In genomic region chr9:65032269-65033108, GRCm38 (mm10) we compare ENCODE assay signal across 8 mouse cellular contexts. TPM values are rescaled to one million over a fixed set of nuclear protein-coding genes. Genes with fewer than 3 reads are reported as not detected.
DNase-seq lines count a peak whose midpoint lies in the region; ATAC-seq and TF ChIP-seq lines count a peak whose summit lies in the region.

Gene Dpp8, plus strand, starts transcription at chr9:65032414.

- H3K4me2 ChIP-seq in heart, embryonic 12.5 days = peak within 1 kb of the TSS; percentile 97
- H3K4me2 ChIP-seq in kidney, postnatal 0 days (ENCODE audit: low read length) = peak within 1 kb of the TSS; percentile 85
- peak within 1 kb of the TSS; percentile 83 for H3K4me2 ChIP-seq in liver, embryonic 11.5 days
- H3K4me2 ChIP-seq in stomach, embryonic 14.5 days (replicated peaks; ENCODE audit: low read depth, low read length) = peak within 1 kb of the TSS; percentile 73

- peak; percentile 68 for TF ChIP-seq POLR2A in brain, embryonic 14.5 days (IDR thresholded peaks at IDR 0.05; ENCODE audit: borderline replicate concordance, extremely low read depth, insufficient read depth, insufficient read length, poor library complexity, severe bottlenecking)

- peaks cover 5% of the 10 kb centered on the region for H3K36me3 ChIP-seq in C2C12 (ENCODE audit: control insufficient read depth, insufficient read depth)
- peaks cover 37% of the 10 kb centered on the region for H3K36me3 ChIP-seq in erythroblast, embryonic 14.5 days (ENCODE audit: control insufficient read depth)
- peaks cover 5% of the 10 kb centered on the region for H3K36me3 ChIP-seq in heart, embryonic 12.5 days
- 0 out of 2 replicates have a peak, but pooled peaks cover 3% of the 10 kb centered on the region for H3K36me3 ChIP-seq in kidney, postnatal 0 days (ENCODE audit: insufficient read depth, low read length)
- peaks cover 3% of the 10 kb centered on the region; the same call in 1 of the 2 replicates for H3K36me3 ChIP-seq in liver, embryonic 11.5 days (ENCODE audit: control insufficient read depth, insufficient read depth, low read length)
- peaks cover 5% of the 10 kb centered on the region for H3K36me3 ChIP-seq in stomach, embryonic 14.5 days (ENCODE audit: control insufficient read depth, insufficient read depth, low read length)

- H3K4me1 ChIP-seq in erythroblast, embryonic 14.5 days (ENCODE audit: control insufficient read depth) = peaks cover 37% of the 10 kb centered on the region
- H3K4me1 ChIP-seq in heart, embryonic 12.5 days (replicated peaks) = peaks cover 12% of the 10 kb centered on the region
- peaks cover 5% of the 10 kb centered on the region; the same call in 1 of the 2 replicates for H3K4me1 ChIP-seq in kidney, postnatal 0 days (replicated peaks; ENCODE audit: insufficient read depth, low read length)
- H3K4me1 ChIP-seq in liver, embryonic 11.5 days (replicated peaks; ENCODE audit: control insufficient read depth, insufficient read depth, low read length) = peaks cover 13% of the 10 kb centered on the region
- H3K4me1 ChIP-seq in stomach, embryonic 14.5 days (ENCODE audit: control insufficient read depth, insufficient read depth, low read length) = peaks cover 7% of the 10 kb centered on the region

- peak within 1 kb of the TSS; percentile 95 for H3K9ac ChIP-seq in heart, embryonic 12.5 days
- H3K9ac ChIP-seq in kidney, postnatal 0 days (ENCODE audit: low read depth, low read length) = peak within 1 kb of the TSS; percentile 88
- peak within 1 kb of the TSS; percentile 98 for H3K9ac ChIP-seq in liver, embryonic 11.5 days (ENCODE audit: low read depth, low read length)
- H3K9ac ChIP-seq in stomach, embryonic 14.5 days (replicated peaks; ENCODE audit: low read depth, low read length) = peak within 1 kb of the TSS; percentile 96

- peak; percentile 94 for TF ChIP-seq CTCF in C2C12 (IDR thresholded peaks at IDR 0.05; ENCODE audit: control insufficient read depth, insufficient read depth, insufficient read length)
- TF ChIP-seq CTCF in brain, embryonic 14.5 days (IDR thresholded peaks at IDR 0.05; ENCODE audit: borderline replicate concordance, extremely low read depth, insufficient read depth, insufficient read length) = peak; percentile 98
- TF ChIP-seq CTCF in kidney, postnatal 0 days (IDR thresholded peaks at IDR 0.05; ENCODE audit: low read depth) = peak; percentile 98

- peak; percentile 94 for ATAC-seq in heart, embryonic 12.5 days (ENCODE audit: insufficient number of reproducible peaks, low FRiP score)
- peak; percentile 92 for ATAC-seq in kidney, postnatal 0 days (replicated peaks; ENCODE audit: low FRiP score, low read depth)
- ATAC-seq in liver, embryonic 11.5 days (replicated peaks; ENCODE audit: low FRiP score) = peak; percentile 92
- peak; percentile 91 for ATAC-seq in stomach, embryonic 14.5 days (ENCODE audit: insufficient number of reproducible peaks, insufficient read depth, low FRiP score, low read depth)

- H3ac ChIP-seq in C2C12 (ENCODE audit: control insufficient read depth, insufficient read length, low read depth) = peak within 1 kb of the TSS; percentile 86

- peak within 1 kb of the TSS; percentile 66 for H3K4me3 ChIP-seq in C2C12 (ENCODE audit: insufficient read depth, poor library complexity, severe bottlenecking)
- peak within 1 kb of the TSS; percentile 98 for H3K4me3 ChIP-seq in erythroblast, embryonic 14.5 days (replicated peaks)
- H3K4me3 ChIP-seq in heart, embryonic 12.5 days = peak within 1 kb of the TSS; percentile 90
- peak within 1 kb of the TSS; percentile 79 for H3K4me3 ChIP-seq in kidney, postnatal 0 days (replicated peaks; ENCODE audit: low read depth, low read length)
- H3K4me3 ChIP-seq in liver, embryonic 11.5 days (ENCODE audit: low read depth, low read length) = peak within 1 kb of the TSS; percentile 93
- H3K4me3 ChIP-seq in stomach, embryonic 14.5 days (ENCODE audit: low read depth, low read length) = peak within 1 kb of the TSS; percentile 97

- H3K79me2 ChIP-seq in C2C12 (ENCODE audit: control insufficient read depth, insufficient read depth) = peaks cover 18% of the 10 kb centered on the region

- WGBS in heart, embryonic 12.5 days = under 1% methylated on average over 75 of the region's 85 CpGs
- under 1% methylated on average over 81 of the region's 85 CpGs for WGBS in kidney, postnatal 0 days
- under 1% methylated on average over 80 of the region's 85 CpGs for WGBS in liver, embryonic 11.5 days
- under 1% methylated on average over 78 of the region's 85 CpGs for WGBS in stomach, embryonic 14.5 days

- H3K27me3 ChIP-seq in C2C12 (ENCODE audit: control insufficient read depth, insufficient read depth, insufficient read length) = peaks cover 3% of the 10 kb centered on the region
- no peaks in the 10 kb centered on the region for H3K27me3 ChIP-seq in erythroblast, embryonic 14.5 days (ENCODE audit: control insufficient read depth)
- no peaks in the 10 kb centered on the region for H3K27me3 ChIP-seq in heart, embryonic 12.5 days (replicated peaks)
- no peaks in the 10 kb centered on the region for H3K27me3 ChIP-seq in kidney, postnatal 0 days (ENCODE audit: insufficient read depth, low read length)
- H3K27me3 ChIP-seq in liver, embryonic 11.5 days (replicated peaks; ENCODE audit: control insufficient read depth, insufficient read depth, low read length) = no peaks in the 10 kb centered on the region
- H3K27me3 ChIP-seq in stomach, embryonic 14.5 days (ENCODE audit: control insufficient read depth, insufficient read depth, low read length) = no peaks in the 10 kb centered on the region

- DNase-seq in brain, embryonic 14.5 days (ENCODE audit: low read depth) = peak; percentile 97
- DNase-seq in kidney, postnatal 0 days (ENCODE audit: low spot score) = peak; percentile 97
- peak; percentile 96 for DNase-seq in liver, embryonic 11.5 days (ENCODE audit: low spot score)
- DNase-seq in naive thymus-derived CD4-positive, alpha-beta T cell, adult 2 months (ENCODE audit: low read depth) = peak; percentile 95

- H3K79me3 ChIP-seq in C2C12 (ENCODE audit: low read depth) = peaks cover 10% of the 10 kb centered on the region

- peak within 1 kb of the TSS; percentile 95 for H3K27ac ChIP-seq in heart, embryonic 12.5 days (ENCODE audit: poor library complexity, severe bottlenecking)
- peak within 1 kb of the TSS; percentile 94 for H3K27ac ChIP-seq in kidney, postnatal 0 days
- peak within 1 kb of the TSS; percentile 95 for H3K27ac ChIP-seq in liver, embryonic 11.5 days (ENCODE audit: low read depth, low read length)
- H3K27ac ChIP-seq in stomach, embryonic 14.5 days (ENCODE audit: low read length) = peak within 1 kb of the TSS; percentile 91

- no peaks in the 10 kb centered on the region for H3K9me3 ChIP-seq in erythroblast, embryonic 14.5 days (ENCODE audit: control insufficient read depth, low read length)
- no peaks in the 10 kb centered on the region for H3K9me3 ChIP-seq in heart, embryonic 12.5 days (replicated peaks)
- H3K9me3 ChIP-seq in kidney, postnatal 0 days (replicated peaks; ENCODE audit: low read length) = no peaks in the 10 kb centered on the region
- no peaks in the 10 kb centered on the region for H3K9me3 ChIP-seq in liver, embryonic 11.5 days (ENCODE audit: control insufficient read depth, low read length)
- no peaks in the 10 kb centered on the region for H3K9me3 ChIP-seq in stomach, embryonic 14.5 days (ENCODE audit: control insufficient read depth, low read depth, low read length)

TF ChIP-seq in C2C12, 6 proteins besides CTCF, POLR2A, EP300 and RAD21:
- TF ChIP-seq CEBPB (IDR thresholded peaks at IDR 0.05; ENCODE audit: low read depth) = no peak
- TF ChIP-seq USF1 (IDR thresholded peaks at IDR 0.05; ENCODE audit: low read depth) = peak; percentile 20
- peak; percentile 95 for TF ChIP-seq MAX (IDR thresholded peaks at IDR 0.05)

RNA-seq across cellular contexts. Expression of gene Dpp8, which starts in this region (rescaled TPM):
- 15.5 TPM for polyA plus RNA-seq in C2C12 (2012; fragmentation: generic; extraction: Trizol)
- 51.3 and 58.3 TPM in 2 replicates for polyA plus RNA-seq in brain, embryonic 14.5 days (2012; rRNA removed)
- 0.33 and 0.43 TPM in 2 replicates for polyA plus RNA-seq in erythroblast, embryonic 14.5 days (2012)
- 42.6 and 44.3 TPM in 2 replicates for polyA plus RNA-seq in heart, embryonic 12.5 days (2016; fragmentation: Nextera tagmentation; extraction: Ambion mirVana)
- polyA plus RNA-seq in kidney, postnatal 0 days (2015; fragmentation: Nextera tagmentation; extraction: Ambion mirVana) = 22.9 and 23.2 TPM in 2 replicates
- 30.9 and 36.7 TPM in 2 replicates for polyA plus RNA-seq in liver, embryonic 11.5 days (2014; fragmentation: Nextera tagmentation; extraction: Ambion mirVana)
- polyA plus RNA-seq in stomach, embryonic 14.5 days (2014; fragmentation: Nextera tagmentation; extraction: Ambion mirVana) = 29.8 and 33.1 TPM in 2 replicates

Comparison
In these comparisons a context has a peak if more than half of its experiments do, and no peak if none do; other contexts are left out.
1. Peak in every context shown above with its lines: DNase-seq, ATAC-seq, H3K4me3 ChIP-seq and H3K27ac ChIP-seq.
2. RNA of gene Dpp8 (polyA plus RNA-seq): 51.3 to 58.3 TPM in brain, embryonic 14.5 days, 42.6 to 44.3 TPM in heart, embryonic 12.5 days, 29.8 to 33.1 TPM in stomach, embryonic 14.5 days, 30.9 to 36.7 TPM in liver, embryonic 11.5 days, 22.9 to 23.2 TPM in kidney, postnatal 0 days and 15.5 TPM in C2C12 (single experiment); 0.33 to 0.43 TPM in erythroblast, embryonic 14.5 days; every median in the first group is over 10 times any median in the second.